Mouse (Mus musculus) liver, embryonic 12.5 days (tissue): ENCODE measurements around the gene Zc3h18. TPM values are rescaled to one million over a fixed set of nuclear protein-coding genes. Genes with fewer than 3 reads are reported as not detected.

Source experiments
- ATAC-seq: fragments of 200-750 bp; cut with Nextera tagmentation; 2 replicates; pipeline ENCODE4 v1.8.0; 2017; ENCODE audit warnings: moderate number of reproducible peaks, mild to moderate bottlenecking, moderate library complexity
- H3K27ac ChIP-seq: fragments of 300-500 bp; sonication (generic); 2 replicates; pipeline ENCODE4 v1.5.1; 2016; ENCODE audit warnings: mild to moderate bottlenecking
- H3K27me3 ChIP-seq: fragments of 300-500 bp; sonication (generic); replicated peaks from 2 replicates; pipeline ENCODE4 v1.6.1; 2016; ENCODE audit warnings: mild to moderate bottlenecking, moderate library complexity
- H3K36me3 ChIP-seq: fragments of 300-500 bp; sonication (generic); 2 replicates; pipeline ENCODE4 v1.6.1; 2016; ENCODE audit warnings: mild to moderate bottlenecking, moderate library complexity
- H3K4me1 ChIP-seq: fragments of 300-500 bp; sonication (generic); 2 replicates; pipeline ENCODE4 v1.6.1; 2016
- H3K4me2 ChIP-seq: fragments of 300-500 bp; sonication (generic); 2 replicates; pipeline ENCODE4 v1.6.1; 2016; ENCODE audit warnings: mild to moderate bottlenecking, moderate library complexity
- H3K4me3 ChIP-seq: fragments of 300-500 bp; sonication (generic); 2 replicates; pipeline ENCODE4 v1.5.1; 2016; ENCODE audit warnings: mild to moderate bottlenecking, moderate library complexity
- H3K9ac ChIP-seq: fragments of 300-500 bp; sonication (generic); 2 replicates; pipeline ENCODE4 v1.6.1; 2016; ENCODE audit warnings: mild to moderate bottlenecking, moderate library complexity
- H3K9me3 ChIP-seq: fragments of 300-500 bp; sonication (generic); replicated peaks from 2 replicates; pipeline ENCODE4 v1.6.1; 2016; ENCODE audit warnings: mild to moderate bottlenecking, moderate library complexity
- WGBS: fragments of 180-500 bp; shearing (Covaris S2); methylation state at CpG from one replicate; pipeline ENCODE4 v1.1.7; 2016; ENCODE audit not compliant: insufficient replicate concordance; 5-methylcytosine and 5-hydroxymethylcytosine counted together
- polyA plus RNA-seq: library from polyadenylated mRNA; unstranded; fragments of >200 nt; fragmentation: Nextera tagmentation; extraction: Ambion mirVana; gene quantifications from 2 replicates; pipeline ENCODE4 v1.2.1, GENCODE M21; 2016

The Zc3h18 gene
- polyA plus RNA-seq, 1 experiment from 2014 or later: 48.7 TPM

DNA sequence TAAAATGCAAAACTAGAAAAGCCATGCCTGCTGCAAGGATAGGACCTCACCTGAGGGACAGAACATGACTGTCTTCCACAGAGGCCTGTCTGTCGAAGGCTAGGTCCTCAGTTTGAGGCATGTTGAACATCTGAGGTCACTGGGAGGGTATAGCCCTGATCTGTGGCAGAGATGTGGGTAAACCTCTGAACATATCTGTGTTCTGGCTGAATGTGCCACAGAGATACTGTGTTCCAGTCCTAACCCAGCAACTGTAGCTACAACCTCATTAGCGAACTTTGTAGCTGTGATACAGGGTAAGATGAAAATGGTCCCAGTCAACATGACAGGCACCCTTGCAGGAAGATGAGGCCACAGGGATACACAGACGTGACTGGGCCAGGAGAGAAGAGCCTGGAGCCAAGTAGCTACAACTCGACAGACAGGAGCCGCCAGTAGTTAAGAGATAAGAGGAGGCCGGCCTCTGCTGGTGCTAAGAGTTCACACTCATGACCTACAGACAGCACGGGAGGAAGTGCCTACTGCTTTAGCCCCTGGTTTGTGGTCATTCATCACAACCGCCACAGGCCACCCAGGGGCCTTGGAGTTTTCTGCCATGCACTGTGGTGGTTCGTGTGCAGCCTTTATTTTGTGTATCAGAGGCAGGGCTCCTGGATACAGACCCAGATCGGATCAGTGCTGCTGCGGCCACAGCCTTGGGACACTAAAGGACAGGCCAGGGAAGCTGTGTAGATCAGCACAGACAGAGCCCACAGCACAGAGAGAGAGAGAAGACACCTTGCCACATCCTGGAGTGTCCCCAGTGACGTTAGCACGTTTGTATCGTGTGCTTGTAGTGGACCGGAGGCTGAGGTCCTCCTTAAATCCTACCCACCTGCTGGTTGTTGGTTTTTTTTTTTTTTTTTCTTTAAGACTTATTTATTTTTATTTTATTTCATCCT, 26.8 kb upstream of the Zc3h18 start:
- Histone ChIP-seq H3K36me3 (no peaks in the 10 kb centered on the region), H3K4me1 (peaks cover 53% of the 10 kb centered on the region), H3K9ac (peak overlapping the region; percentile 27), H3K9me3 (no peaks in the 10 kb centered on the region), H3K4me2 (peak overlapping the region; percentile 61), H3K4me3 (no peak overlapping the region), H3K27ac (peak overlapping the region; percentile 73), H3K27me3 (peaks cover 39% of the 10 kb centered on the region)
- ATAC-seq: peak; percentile 87
- 9% methylated on average over 15 of the region's 15 CpGs for WGBS

DNA sequence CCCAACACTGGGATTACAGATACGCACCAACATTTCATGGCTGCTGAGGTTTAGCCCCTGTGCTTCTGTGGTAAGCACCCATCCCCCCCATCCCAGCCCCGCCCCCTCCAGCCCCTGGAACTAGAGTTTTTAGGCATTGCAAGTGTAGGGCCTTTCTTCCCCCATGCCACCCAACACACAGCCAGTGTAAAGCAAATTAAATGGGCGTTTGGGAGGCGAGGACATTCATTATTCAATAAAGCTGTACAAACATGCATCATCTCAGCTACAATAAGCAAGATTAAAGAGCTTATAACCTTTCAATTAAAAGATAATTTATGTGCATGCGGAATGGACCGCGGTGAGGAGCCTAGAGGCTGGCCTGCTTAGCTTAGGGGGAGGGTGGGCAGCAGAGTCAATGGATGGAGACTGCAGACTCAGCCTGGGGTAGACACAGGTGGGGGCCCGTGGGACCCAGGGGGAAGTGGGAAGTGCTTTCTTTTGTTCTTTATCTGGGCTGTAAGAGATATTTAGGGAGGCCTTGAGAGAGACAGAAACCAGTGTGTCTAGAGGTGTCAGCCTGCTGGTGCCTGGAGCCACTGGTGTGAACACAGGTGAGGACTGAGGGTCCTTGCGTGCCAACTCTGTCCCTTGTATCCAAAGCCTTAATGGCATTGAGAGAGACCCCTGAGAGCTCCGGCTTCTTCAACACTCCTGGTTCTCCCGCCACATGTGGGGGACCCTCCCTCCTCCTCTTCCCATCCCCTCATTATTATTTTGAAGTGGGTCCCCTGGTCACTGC, 25.9 kb upstream of the Zc3h18 start:
- no peak for ATAC-seq
- no peaks in the 10 kb centered on the region for H3K36me3 ChIP-seq
- WGBS: 38% methylated on average over 11 of the region's 11 CpGs
- no peaks in the 10 kb centered on the region for H3K9me3 ChIP-seq
- peaks cover 44% of the 10 kb centered on the region for H3K4me1 ChIP-seq
- peak overlapping the region; percentile 61 for H3K4me2 ChIP-seq
- H3K9ac ChIP-seq: peak overlapping the region; percentile 9
- H3K4me3 ChIP-seq: no peak overlapping the region
- peaks cover 39% of the 10 kb centered on the region for H3K27me3 ChIP-seq
- H3K27ac ChIP-seq: no peak overlapping the region

GRCm38 (mm10) chr8:122354157-122354556, 22.3 kb upstream of the Zc3h18 start:
- Histone ChIP-seq H3K4me1 (peaks cover 20% of the 10 kb centered on the region), H3K4me3 (no peak overlapping the region), H3K27me3 (peaks cover 75% of the 10 kb centered on the region), H3K9me3 (no peaks in the 10 kb centered on the region), H3K9ac (no peak overlapping the region), H3K36me3 (no peaks in the 10 kb centered on the region), H3K4me2 (no peak overlapping the region), H3K27ac (no peak overlapping the region)
- 85% methylated on average over 8 of the region's 8 CpGs for WGBS
- no peak for ATAC-seq

- Histone ChIP-seq H3K4me1 (peaks cover 2% of the 10 kb centered on the region), H3K27me3 (peaks cover 87% of the 10 kb centered on the region), H3K9me3 (no peaks in the 10 kb centered on the region), H3K4me2 (no peak overlapping the region), H3K9ac (no peak overlapping the region), H3K4me3 (no peak overlapping the region), H3K36me3 (no peaks in the 10 kb centered on the region), H3K27ac (no peak overlapping the region)
- no peak for ATAC-seq
- 63% methylated on average over 9 of the region's 9 CpGs for WGBS
These were observed 20.5 kb upstream of the Zc3h18 start for GRCm38 (mm10) chr8:122355642-122356606.

DNA sequence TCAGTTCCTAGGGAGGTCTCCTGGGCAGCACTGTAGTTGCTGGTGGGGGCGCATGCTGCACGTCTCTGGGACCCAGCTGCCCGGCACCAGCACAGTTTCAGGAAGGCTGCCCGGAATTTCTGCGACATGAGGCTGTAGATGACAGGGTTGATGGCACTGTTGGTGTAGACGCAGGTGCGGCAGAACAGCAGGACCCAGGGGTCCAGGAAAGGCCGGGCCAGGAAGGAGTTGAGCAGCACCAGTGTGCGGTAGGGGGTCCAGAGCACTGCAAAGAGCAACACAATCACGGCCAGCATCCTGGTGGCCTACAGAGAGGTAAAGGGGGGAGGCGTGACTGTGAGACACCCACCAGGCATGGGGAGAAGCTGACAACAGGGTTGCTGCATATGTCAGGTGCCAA, 19.2 kb upstream of the Zc3h18 start:
- H3K4me1 ChIP-seq: no peaks in the 10 kb centered on the region
- no peak overlapping the region for H3K4me2 ChIP-seq
- no peaks in the 10 kb centered on the region for H3K36me3 ChIP-seq
- H3K9me3 ChIP-seq: no peaks in the 10 kb centered on the region
- no peak for ATAC-seq
- no peak overlapping the region for H3K9ac ChIP-seq
- WGBS: 65% methylated on average over 11 of the region's 11 CpGs
- H3K4me3 ChIP-seq: no peak overlapping the region
- no peak overlapping the region for H3K27ac ChIP-seq
- peaks cover 90% of the 10 kb centered on the region for H3K27me3 ChIP-seq

DNA sequence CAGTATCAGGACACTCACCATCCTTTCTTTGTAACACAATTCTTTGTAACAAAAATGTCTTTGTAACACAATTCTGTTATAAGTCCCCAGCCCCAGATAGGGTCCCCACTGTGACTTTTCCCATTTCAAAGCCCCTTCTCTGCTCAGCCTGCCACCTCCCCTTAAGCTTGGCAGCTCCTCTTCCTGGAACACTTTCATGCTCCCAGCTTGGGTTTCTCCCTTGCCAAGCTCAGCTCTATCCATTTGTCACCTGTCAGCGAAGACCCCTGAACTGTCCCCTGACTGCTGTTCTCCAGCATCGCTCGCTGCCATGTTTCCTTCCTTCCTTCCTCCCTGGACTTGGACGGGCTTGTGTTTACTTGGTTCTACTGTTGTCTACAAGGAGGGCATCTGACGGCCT, 18.8 kb upstream of the Zc3h18 start:
- Histone ChIP-seq H3K27ac (no peak overlapping the region), H3K27me3 (peaks cover 91% of the 10 kb centered on the region), H3K4me1 (no peaks in the 10 kb centered on the region), H3K36me3 (no peaks in the 10 kb centered on the region), H3K4me3 (no peak overlapping the region), H3K9me3 (no peaks in the 10 kb centered on the region), H3K4me2 (no peak overlapping the region), H3K9ac (no peak overlapping the region)
- 45% methylated on average over 5 of the region's 5 CpGs for WGBS
- ATAC-seq: no peak

DNA sequence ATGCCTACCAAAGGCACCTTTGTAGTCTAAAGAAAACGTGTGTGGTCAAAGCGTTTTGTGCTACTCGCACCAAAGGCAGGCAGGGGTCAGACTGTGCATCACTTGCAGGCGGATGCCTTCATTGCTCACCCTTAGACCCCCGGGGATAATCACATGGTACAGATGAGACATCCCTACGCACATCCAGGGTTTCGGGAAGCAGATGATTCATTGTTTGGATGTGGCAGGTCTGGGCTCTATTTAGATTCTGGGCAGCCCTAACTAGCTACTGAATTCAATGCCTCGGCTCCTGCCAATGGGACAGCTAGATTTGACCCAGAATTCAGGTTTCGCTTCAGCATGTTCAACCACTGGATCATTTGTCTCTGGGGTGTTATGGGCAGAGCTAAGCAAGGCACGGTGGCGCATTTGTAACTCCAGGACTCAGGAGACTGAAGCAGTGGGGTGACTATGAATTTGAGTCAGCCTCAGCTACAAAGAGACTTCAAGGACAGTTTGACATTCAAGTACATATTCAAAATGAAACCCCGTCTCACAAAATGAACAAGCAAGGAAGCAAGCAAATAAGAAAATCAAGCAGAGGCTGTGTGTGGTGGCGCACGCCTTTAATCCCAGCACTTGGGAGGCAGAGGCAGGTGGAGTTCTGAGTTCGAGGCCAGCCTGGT, 17.2 kb upstream of the Zc3h18 start:
- H3K27me3 ChIP-seq: peaks cover 91% of the 10 kb centered on the region
- no peak overlapping the region; the same call in 1 of the 2 replicates for H3K9ac ChIP-seq
- H3K4me2 ChIP-seq: no peak overlapping the region
- no peaks in the 10 kb centered on the region for H3K9me3 ChIP-seq
- H3K4me1 ChIP-seq: no peaks in the 10 kb centered on the region
- H3K36me3 ChIP-seq: no peaks in the 10 kb centered on the region
- no peak for ATAC-seq
- 76% methylated on average over 15 of the region's 15 CpGs for WGBS
- H3K27ac ChIP-seq: no peak overlapping the region
- H3K4me3 ChIP-seq: no peak overlapping the region

DNA sequence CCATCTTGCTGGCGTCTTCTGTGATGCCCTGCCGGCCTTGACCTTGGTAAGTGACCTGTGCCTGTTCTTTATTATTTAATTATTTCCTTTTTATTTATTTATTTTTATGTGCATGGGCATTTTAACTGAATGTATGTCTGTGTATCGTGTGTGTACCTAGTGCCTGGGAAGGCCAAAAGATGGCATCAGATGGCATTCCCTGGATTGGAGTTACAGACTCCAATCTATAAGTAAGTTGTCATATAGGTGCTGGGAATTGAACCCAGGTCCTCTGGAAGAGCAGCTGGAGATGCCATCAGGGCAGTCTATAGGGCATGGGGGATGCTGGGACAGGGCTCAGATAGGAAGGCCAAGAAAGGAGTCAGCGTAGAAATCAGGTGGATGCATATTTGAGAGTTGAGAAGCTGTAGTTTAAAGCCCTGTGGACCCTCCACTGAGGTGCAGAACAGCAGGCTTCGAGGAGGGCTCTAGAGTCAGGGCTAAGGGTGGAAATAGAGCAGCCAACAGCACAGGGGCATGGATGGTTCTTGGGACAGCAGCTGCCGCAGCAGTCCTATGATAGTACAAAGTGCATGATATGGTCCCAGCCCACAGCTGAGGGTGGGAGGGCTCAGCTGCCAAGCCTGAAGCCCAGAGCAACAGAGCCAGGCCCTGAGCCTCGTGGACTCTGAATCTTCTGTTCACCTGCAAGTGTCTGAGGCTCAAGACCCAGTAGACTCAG, 15.6 kb upstream of the Zc3h18 start, which contains the start of gene Trhr2:
TSS of gene Trhr2 (minus strand) at position 51 of the 721 bp plus-strand sequence.
- Histone ChIP-seq H3K27me3 (peaks cover 81% of the 10 kb centered on the region), H3K4me2 (no peak within 1 kb of the TSS), H3K36me3 (no peaks in the 10 kb centered on the region), H3K9ac (no peak within 1 kb of the TSS), H3K9me3 (no peaks in the 10 kb centered on the region; the same call in 1 of the 2 replicates), H3K4me3 (no peak within 1 kb of the TSS), H3K27ac (no peak within 1 kb of the TSS), H3K4me1 (no peaks in the 10 kb centered on the region)
- 76% methylated on average over 7 of the region's 7 CpGs for WGBS
- no peak for ATAC-seq

- no peaks in the 10 kb centered on the region for H3K4me1 ChIP-seq
- WGBS: 49% methylated on average over 5 of the region's 5 CpGs
- H3K4me3 ChIP-seq: no peak overlapping the region
- H3K27ac ChIP-seq: no peak overlapping the region
- H3K36me3 ChIP-seq: no peaks in the 10 kb centered on the region
- no peak overlapping the region for H3K9ac ChIP-seq
- H3K9me3 ChIP-seq: no peaks in the 10 kb centered on the region; the same call in 1 of the 2 replicates
- ATAC-seq: no peak
- no peak overlapping the region for H3K4me2 ChIP-seq
- peaks cover 67% of the 10 kb centered on the region for H3K27me3 ChIP-seq
These were observed 14.1 kb upstream of the Zc3h18 start for GRCm38 (mm10) chr8:122362271-122362670.

GRCm38 (mm10) chr8:122362967-122363366, 13.4 kb upstream of the Zc3h18 start:
- H3K4me3 ChIP-seq: no peak overlapping the region
- H3K27ac ChIP-seq: no peak overlapping the region
- ATAC-seq: no peak
- no peaks in the 10 kb centered on the region for H3K4me1 ChIP-seq
- H3K27me3 ChIP-seq: peaks cover 61% of the 10 kb centered on the region
- H3K9ac ChIP-seq: no peak overlapping the region
- 47% methylated on average over 8 of the region's 8 CpGs for WGBS
- H3K9me3 ChIP-seq: no peaks in the 10 kb centered on the region; the same call in 1 of the 2 replicates
- no peaks in the 10 kb centered on the region for H3K36me3 ChIP-seq
- H3K4me2 ChIP-seq: no peak overlapping the region
